Mouse (Mus musculus) left cerebral cortex, adult 8-10 months (tissue): Measurements from ENCODE around the gene App. TPM values are rescaled to one million over a fixed set of nuclear protein-coding genes. Genes with fewer than 3 reads are reported as not detected.

Experiments used
- DNase-seq, 2 experiments: peaks; one replicate each; pipeline ENCODE4 v3.0.0; 2022; ENCODE audit warnings: low spot score in 2 of 2
- total RNA-seq, 4 experiments: library from RNA; stranded (reverse); gene quantifications; 2 replicates each; pipeline ENCODE4 v1.2.4; 2022

Gene App
- total RNA-seq, 4 experiments from 2014 or later = 1,370 to 1,422 (median 1,398) TPM

GRCm38 (mm10) chr16:85151681-85152080 lies 21.9 kb downstream of the App start:
- DNase-seq = no peak

GRCm38 (mm10) chr16:85150902-85151301 lies 22.7 kb downstream of the App start:
- no peak for DNase-seq

DNA sequence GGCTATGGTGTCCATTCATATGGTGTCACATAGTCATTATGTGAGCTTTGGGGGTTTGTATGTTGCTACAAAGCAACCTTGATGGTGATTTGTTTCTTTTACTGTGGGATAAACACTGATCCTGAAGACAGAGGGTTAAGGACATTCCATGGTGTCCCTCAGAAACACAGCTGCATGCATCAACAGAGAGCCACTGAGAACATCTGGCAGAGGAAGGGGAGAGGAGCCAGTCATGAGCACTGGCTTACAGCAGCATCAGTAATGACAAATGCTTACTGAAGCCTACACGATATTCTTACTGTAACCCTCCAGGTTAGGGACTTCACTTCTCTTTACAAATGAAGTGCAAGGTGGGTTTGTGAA lies 24.1 kb downstream of the App start:
- no peak for DNase-seq

DNA sequence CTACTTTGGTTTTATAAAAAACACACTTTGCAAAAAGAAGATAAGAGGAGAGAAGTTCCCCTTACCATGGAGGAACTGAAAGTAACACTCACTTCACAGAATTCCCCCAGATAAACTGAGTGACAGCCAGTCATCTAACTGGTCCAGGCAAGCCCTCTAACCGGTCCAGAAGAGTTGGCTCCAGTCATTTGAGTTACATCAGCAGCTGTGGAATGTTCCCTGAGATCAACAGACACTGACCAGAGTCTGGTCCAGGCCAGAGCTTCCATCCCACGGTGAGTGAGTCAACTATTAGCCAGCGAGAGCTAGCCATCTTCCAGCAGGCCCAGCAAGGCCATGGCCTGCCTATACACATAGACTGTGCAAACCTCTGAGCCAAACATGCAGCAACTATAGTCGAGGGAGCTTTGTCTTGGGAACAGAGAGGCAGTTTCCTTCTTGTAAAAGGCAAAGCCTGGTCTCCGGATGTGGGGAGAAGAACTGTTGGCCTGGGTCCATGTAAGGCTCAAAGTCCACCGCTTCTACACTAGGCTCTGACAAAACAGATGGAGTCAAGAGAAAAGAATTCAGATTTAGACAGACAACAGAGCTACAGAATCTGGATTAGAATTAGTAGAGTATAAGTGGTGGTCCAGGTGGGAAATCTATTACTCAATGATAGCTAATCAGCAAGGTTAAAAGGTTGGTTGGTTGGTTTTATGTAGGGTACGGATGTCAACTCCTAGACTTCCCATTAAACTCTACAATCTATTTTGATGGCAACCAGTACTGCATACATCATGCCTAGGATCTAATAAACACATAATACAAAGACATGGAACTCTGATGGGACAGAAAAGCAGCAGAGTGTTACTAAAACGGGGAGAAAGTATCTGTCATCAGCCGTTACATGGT lies 24.7 kb downstream of the App start:
- DNase-seq = no peak

- no peak for DNase-seq
Observed at GRCm38 (mm10) chr16:85147440-85147839, 26.1 kb downstream of the App start.

GRCm38 (mm10) chr16:85145771-85146178 lies 27.8 kb downstream of the App start:
- DNase-seq = no peak

DNA sequence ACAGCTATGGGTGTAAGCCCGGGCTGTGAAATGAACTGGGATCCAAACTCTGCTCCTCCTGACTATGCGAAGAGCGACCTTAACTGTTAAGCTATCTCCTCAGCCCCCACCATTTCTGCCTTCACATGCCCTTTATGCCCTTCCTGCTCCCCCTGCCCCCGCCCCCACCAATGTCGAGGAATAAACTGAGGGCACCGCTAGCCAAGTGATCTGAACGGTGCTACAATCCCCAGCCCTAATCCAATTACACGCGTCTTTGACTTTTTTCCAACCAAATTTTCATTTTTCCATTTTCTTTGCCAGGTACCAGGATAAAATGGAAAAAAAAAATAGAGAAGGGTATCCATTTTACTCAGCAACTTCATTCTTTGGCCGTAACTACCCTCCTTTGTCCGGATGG lies 28.2 kb downstream of the App start:
- no peak for DNase-seq

- no peak for DNase-seq
Observed at GRCm38 (mm10) chr16:85144401-85144800, 29.2 kb downstream of the App start.

DNA sequence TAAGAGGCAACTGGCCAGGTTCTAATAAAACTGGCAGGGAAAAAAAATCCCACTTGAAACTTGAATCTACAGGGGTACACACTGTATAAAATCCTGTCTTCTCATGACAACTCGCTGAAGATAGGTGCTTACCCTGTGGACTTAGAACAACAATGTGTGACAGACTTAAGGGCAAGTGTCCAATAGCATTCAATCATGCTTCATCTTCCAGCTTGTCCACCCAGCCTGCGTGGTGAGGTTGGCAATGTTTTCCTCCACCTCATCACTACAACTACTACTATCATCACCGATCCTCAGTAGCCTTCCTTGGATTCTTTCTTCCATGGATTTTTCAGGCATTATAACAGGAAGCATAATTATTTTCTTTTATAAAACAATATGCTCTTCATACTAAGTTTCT lies 29.7 kb downstream of the App start:
- DNase-seq = no peak

DNA sequence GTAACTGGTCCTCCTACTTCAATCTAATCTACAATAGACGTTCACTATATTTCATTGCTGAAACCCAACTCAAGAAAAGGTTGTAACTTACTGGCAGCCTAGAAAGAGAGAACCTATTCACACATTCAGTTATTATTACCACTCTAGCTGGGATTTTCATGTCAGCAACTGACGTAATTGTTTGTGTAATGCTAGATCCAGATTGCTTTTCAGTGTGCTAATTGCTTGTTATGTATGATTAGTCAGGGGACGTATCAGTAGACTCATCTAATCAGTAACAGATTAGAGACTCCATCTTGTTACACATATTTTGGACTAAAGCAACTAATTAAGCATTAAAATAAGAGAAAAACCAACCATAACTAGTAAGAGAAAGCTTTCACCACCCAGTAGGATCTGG lies 30.4 kb downstream of the App start:
- no peak for DNase-seq

GRCm38 (mm10) chr16:85141404-85141803 lies 32.2 kb downstream of the App start:
- DNase-seq = no peak

DNA sequence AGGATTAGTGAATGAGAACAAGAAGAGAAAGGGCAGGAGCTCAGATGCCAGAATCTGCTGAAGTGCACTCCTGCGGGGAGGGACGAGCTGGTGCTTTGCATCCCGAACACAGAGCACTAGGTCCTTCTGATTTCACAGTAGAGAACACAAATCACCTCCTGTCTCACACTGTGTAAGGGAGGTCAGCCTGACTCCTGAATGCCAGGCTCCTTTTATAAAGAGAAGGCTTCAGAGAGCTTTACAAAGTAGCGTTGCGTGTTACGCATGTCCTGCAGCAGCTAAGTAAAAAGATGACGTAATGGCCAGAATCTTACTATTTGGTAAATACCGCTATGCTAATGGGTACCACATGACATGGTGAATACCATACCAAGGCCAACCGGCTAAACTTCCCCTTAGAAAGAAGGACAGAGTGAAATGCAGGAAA lies 34.4 kb downstream of the App start:
- DNase-seq = no peak

- peak in 1 of 2 experiments; percentile 79 for DNase-seq
Observed at GRCm38 (mm10) chr16:85137348-85137747, 36.2 kb downstream of the App start.

GRCm38 (mm10) chr16:85136046-85136445 lies 37.5 kb downstream of the App start:
- no peak for DNase-seq

GRCm38 (mm10) chr16:85133468-85133881 lies 40.1 kb downstream of the App start:
- no peak for DNase-seq

DNA sequence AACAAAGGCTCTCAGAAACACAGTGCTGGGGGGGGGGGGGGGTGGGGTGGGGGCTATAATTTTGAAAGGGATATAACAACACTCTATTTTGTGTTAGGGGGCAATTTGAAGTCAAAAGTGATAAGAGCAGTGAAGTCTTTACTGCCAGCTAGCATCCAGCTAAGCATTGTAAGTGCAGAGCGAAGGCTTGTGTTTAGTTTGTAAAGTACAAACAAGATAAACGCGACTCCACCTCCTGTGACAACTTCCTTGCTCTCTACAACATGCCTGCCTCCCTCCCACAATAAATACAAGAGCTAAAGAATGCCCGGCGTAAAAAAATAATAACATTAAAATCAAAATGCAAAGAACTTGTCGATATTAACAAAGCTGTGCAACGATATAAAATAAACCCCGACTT lies 40.5 kb downstream of the App start:
- no peak for DNase-seq

DNA sequence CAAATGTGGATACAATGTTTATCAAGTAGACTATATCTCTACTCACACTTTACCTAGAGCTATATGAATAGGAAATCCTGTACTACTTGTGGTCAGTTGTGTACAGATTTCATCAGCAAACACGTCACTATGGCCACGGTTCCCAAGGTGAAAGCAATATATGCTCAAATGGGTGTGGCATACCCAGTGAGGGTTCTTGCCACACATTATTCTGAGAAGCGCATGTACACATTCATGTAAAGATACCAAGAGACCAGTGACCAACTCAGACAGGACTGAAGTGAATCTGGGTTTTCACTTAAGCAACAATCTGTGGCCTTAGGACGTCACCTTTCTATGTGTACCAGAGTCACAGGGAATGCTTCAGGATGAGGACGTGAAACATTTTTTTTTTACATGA lies 41.4 kb downstream of the App start:
- DNase-seq = no peak

DNA sequence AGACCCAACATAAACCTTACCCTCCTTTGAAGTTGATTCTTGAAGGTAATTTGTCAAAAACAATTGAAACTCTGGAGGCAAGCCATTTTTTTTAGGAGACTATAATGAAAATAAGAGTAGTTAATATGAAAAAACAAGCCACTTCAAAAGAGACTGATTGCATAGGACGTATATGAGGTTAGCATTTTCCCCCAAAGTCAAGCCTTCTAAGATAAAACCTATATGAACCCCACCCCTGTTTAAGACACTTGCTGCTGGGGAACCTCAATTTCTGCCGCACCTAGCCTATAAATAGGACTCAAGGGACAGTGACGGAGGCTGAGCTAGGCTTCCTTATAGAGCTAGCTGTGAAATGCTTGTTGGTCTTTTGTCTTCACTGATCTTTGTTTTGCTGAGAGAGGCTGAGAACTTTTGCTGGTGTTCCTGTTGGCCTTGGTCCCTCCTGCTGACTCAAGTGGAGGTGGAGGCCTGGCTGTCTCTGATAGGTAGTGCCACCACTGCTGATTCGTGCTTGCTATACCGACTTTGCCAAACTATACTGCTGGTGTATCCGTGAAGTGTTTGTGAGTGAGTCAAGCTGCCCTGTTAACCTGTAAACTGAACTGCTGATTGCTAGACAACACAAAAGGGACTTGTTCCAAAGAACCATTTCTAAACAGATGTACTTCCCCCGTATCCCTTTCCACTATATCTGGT lies 42.6 kb downstream of the App start:
- no peak for DNase-seq

- no peak for DNase-seq
Observed at GRCm38 (mm10) chr16:85128693-85129657, 44.6 kb downstream of the App start.

DNA sequence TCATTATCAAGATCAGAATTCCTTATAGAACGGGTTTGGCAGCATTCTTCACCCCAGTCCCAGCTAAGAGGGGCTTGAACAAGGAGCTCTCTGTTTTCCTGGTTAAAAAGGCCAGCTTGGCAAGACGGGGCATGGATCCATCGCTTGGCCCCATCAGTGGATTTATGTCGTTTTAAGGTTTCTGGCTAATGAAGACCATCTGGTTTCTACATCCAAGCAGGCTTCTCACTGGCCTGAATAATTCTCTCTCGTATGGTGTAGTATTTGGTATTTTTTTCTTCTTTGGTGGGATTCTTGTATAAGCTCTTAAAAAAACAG lies 45.3 kb downstream of the App start:
- no peak for DNase-seq

GRCm38 (mm10) chr16:85127661-85128346 lies 45.8 kb downstream of the App start:
- DNase-seq = no peak
